Mouse (Mus musculus) adrenal gland, postnatal 10 days (tissue): Measurements from ENCODE around the gene Gm10273. TPM values are rescaled to one million over a fixed set of nuclear protein-coding genes. Genes with fewer than 3 reads are reported as not detected.

Experiments
- total RNA-seq, 2 experiments: library from RNA; stranded (reverse); gene quantifications; 2 replicates each; pipeline ENCODE4 v1.2.3; 2021

The Gm10273 gene
- total RNA-seq, 2 experiments from 2014 or later: 123 to 136 TPM

Other genes with a start within 250 kb of the Gm10273 start
- gene Sept10, start 173.8 kb upstream of the Gm10273 start, total RNA-seq: 10 to 100 TPM; 48.4 to 57.3 TPM
- gene Sowahc, start 173.7 kb upstream of the Gm10273 start, total RNA-seq: 10 to 100 TPM; 20.1 to 22.0 TPM
- gene P4ha1, start 72.3 kb upstream of the Gm10273 start, total RNA-seq: 10 to 100 TPM; 22.1 to 25.3 TPM
- gene Pla2g12b, start 8.0 kb downstream of the Gm10273 start, total RNA-seq: 10 to 100 TPM in 1 of 2 experiments, 1 to 10 TPM in 1; 5.0 to 15.8 TPM
- 10 to 100 TPM in 1 of 2 experiments, 1 to 10 TPM in 1; 5.1 to 10.2 TPM for gene Oit3, start 46.1 kb downstream of the Gm10273 start, total RNA-seq
- not detected for gene Gm10322, start 220.4 kb downstream of the Gm10273 start, total RNA-seq
- 10 to 100 TPM; 33.4 to 40.4 TPM for gene Mcu, start 221.1 kb downstream of the Gm10273 start, total RNA-seq